Mouse (Mus musculus) liver, adult 2 months (tissue): Measurements from ENCODE around the gene Tac2. TPM values are rescaled to one million over a fixed set of nuclear protein-coding genes. Genes with fewer than 3 reads are reported as not detected.
"Not testable (repeated sequence)": the region's sequence is repeated elsewhere in the genome, so short reads cannot be mapped to it uniquely, and the experiment has no call there.

Source experiments
- DNase-seq: peaks from one replicate; pipeline ENCODE4 v3.0.0-alpha.2; 2011; ENCODE audit warnings: low read depth, low spot score; ENCODE audit errors: extremely low read depth
- H3K27ac ChIP-seq: fragments of 200-500 bp; replicated peaks from 2 replicates; pipeline ENCODE4 v1.5.1; 2012; ENCODE audit warnings: low read depth, mild to moderate bottlenecking, control low read depth, inconsistent platforms, low read length; ENCODE audit not compliant: insufficient read depth
- H3K27me3 ChIP-seq: fragments of 200-500 bp; 2 replicates; pipeline ENCODE4 v1.6.1; 2012; ENCODE audit warnings: mild to moderate bottlenecking, moderate library complexity, low read length, inconsistent platforms; ENCODE audit not compliant: control insufficient read depth, insufficient read depth
- H3K36me3 ChIP-seq: fragments of 200-500 bp; 2 replicates; pipeline ENCODE4 v1.6.1; 2012; ENCODE audit warnings: low read length, inconsistent platforms; ENCODE audit not compliant: control insufficient read depth, insufficient read depth
- H3K4me1 ChIP-seq: fragments of 200-500 bp; 2 replicates; pipeline ENCODE4 v1.6.1; 2011; ENCODE audit warnings: low read length; ENCODE audit not compliant: control insufficient read depth, insufficient read depth
- H3K4me3 ChIP-seq: fragments of 200-500 bp; 2 replicates; pipeline ENCODE4 v1.5.1; 2011; ENCODE audit warnings: low read depth, mild to moderate bottlenecking, control low read depth, low read length, moderate library complexity; ENCODE audit not compliant: insufficient read depth
- H3K79me2 ChIP-seq: fragments of 200-500 bp; 2 replicates; pipeline ENCODE4 v1.6.1; 2012; ENCODE audit warnings: inconsistent platforms, mild to moderate bottlenecking, low read length, moderate library complexity; ENCODE audit not compliant: control insufficient read depth, insufficient read depth
- H3K9ac ChIP-seq: fragments of 200-500 bp; 2 replicates; pipeline ENCODE4 v1.6.1; 2012; ENCODE audit warnings: low read depth, mild to moderate bottlenecking, control low read depth, inconsistent platforms, low read length
- CTCF ChIP-seq: fragments of 200-500 bp; IDR thresholded peaks from 2 replicates; pipeline ENCODE4 v1.5.1; 2011; ENCODE audit warnings: low read depth, low read length, control low read depth
- POLR2A ChIP-seq: fragments of 200-500 bp; IDR thresholded peaks from 2 replicates; pipeline ENCODE4 v1.6.1; 2011; ENCODE audit warnings: low read length, control low read depth; ENCODE audit not compliant: insufficient read depth; ENCODE audit errors: extremely low read depth
- WGBS: fragments of 180-500 bp; shearing (Covaris S2); methylation state at CpG from one replicate; pipeline ENCODE4 v1.1.7; 2018; 5-methylcytosine and 5-hydroxymethylcytosine counted together
- polyA plus RNA-seq: library from polyadenylated mRNA; depleted of rRNA; stranded (reverse); fragments of >200 nt; gene quantifications from 2 replicates; pipeline ENCODE4 v1.2.3, GENCODE M21; 2012
- total RNA-seq: library from RNA; depleted of rRNA; stranded (reverse); fragments of >200 nt; gene quantifications from 2 replicates; pipeline ENCODE4 v1.2.3, GENCODE M21; 2014

Gene Tac2
- total and polyA plus RNA-seq, 2 experiments = not detected

DNA sequence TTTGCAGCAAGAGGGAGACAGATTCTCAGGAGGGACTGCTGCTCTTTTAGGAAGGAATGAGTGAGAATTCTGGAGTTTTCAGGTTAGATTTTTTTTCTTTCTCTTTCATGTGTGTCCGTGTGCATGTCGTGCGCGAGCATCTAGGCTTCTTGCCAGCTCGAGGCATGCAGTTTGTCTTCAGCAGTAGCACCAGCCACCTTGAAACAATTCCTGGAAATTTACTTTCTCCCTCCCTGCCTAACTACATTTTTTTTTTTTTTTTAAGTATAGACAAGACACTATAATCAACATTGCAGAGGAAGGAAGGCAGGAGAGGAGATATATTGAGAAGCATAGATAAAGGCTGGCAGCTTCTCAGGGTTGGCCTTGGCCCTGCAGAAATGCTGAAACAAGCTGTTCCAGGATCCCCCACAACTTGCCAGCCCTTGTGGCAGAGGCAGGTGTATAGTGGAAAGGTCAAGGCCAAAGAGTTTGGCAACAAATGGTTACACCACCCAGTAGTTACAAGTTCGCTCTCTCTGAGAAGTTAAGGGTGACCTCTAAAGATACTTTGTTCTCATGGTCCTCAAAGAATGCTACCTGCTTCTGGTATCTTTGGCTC, 30.4 kb downstream of the Tac2 start:
- peaks cover 31% of the 10 kb centered on the region for H3K4me1 ChIP-seq
- no peak overlapping the region for H3K4me3 ChIP-seq
- DNase-seq = peak; percentile 96
- peak overlapping the region; percentile 3; the same call in 1 of the 2 replicates for H3K9ac ChIP-seq
- TF ChIP-seq CTCF = no peak
- no peak for TF ChIP-seq POLR2A
- H3K36me3 ChIP-seq = no peaks in the 10 kb centered on the region
- H3K27me3 ChIP-seq = no peaks in the 10 kb centered on the region
- peak overlapping the region; percentile 91 for H3K27ac ChIP-seq
- no peaks in the 10 kb centered on the region for H3K79me2 ChIP-seq
- WGBS = 15% methylated on average over 6 of the region's 6 CpGs

DNA sequence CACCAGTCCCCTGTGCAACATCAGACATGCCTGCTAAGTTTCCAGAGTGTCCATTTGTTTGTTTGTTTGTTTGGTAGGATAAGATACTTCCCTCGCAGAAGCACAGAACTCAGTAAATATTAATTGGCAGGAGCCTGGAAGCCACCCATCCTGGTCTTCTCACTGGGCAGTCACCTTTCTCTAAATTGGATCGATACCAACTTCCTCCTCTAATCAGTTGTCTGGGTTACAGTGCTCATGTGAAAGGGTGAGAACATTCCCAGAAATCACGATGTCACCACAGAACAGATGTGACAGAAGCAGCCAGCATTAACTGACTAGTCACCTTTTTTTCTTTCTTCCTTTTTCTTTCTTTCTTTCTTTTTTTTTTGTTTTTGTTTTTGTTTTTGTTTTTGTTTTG, 31.0 kb downstream of the Tac2 start:
- Histone ChIP-seq H3K4me3 (no peak overlapping the region), H3K27ac (peak overlapping the region; percentile 91), H3K27me3 (no peaks in the 10 kb centered on the region), H3K36me3 (no peaks in the 10 kb centered on the region), H3K79me2 (no peaks in the 10 kb centered on the region), H3K9ac (no peak overlapping the region; the same call in 1 of the 2 replicates), H3K4me1 (peaks cover 27% of the 10 kb centered on the region)
- 3% methylated on average over 3 of the region's 3 CpGs for WGBS
- no peak for TF ChIP-seq POLR2A
- TF ChIP-seq CTCF = no peak
- peak; percentile 95 for DNase-seq

GRCm38 (mm10) chr10:127755770-127756468, 31.6 kb downstream of the Tac2 start:
- peak; percentile 40 for DNase-seq
- TF ChIP-seq POLR2A = no peak
- TF ChIP-seq CTCF = no peak
- Histone ChIP-seq H3K4me3 (no peak overlapping the region), H3K36me3 (no peaks in the 10 kb centered on the region), H3K9ac (no peak overlapping the region), H3K27me3 (no peaks in the 10 kb centered on the region), H3K4me1 (peaks cover 27% of the 10 kb centered on the region), H3K27ac (peak overlapping the region; percentile 71), H3K79me2 (no peaks in the 10 kb centered on the region)
- WGBS = 48% methylated on average over 18 of the region's 18 CpGs

DNA sequence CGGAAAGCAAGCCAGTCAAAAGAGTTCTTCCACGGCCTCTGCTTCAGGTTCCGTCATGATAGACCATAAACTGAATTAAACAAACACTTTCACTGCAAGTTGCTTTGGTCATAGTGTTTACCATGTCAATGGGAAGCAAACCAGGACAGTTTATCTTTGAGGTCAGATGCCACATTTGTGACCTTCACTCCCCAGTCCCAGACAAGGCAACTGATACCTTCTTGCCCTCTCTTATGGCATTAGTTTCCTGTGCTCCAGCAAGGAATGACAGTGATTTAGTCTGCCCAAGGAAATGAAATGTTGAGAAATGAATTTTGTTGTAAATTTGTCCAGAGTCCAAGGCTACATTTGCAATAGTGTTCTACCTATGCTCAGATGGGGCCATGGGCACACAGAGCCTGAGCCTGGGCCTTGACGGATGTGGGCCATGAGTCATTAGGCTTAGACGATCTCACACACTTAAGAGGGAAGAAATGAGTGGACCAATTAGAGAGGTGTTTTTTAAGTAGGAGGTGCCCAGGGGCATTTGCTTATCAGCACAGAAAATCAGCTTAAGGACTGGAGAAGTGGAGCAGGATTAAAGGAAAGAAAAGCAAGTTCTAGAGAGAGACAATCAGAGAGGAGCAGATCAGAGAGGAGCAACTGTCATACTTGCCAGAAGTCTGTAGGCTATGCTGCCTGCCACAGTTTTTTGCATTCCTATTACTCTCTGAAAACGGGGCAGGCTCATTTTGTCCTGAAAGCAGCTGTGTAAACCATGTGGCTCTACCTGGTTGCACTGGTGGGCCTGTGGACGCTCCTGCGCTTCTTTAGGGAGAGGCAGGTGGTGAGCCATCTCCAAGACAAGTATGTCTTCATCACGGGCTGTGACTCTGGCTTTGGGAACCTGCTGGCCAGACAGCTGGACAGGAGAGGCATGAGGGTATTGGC, 35.2 kb downstream of the Tac2 start, which contains the start of the genes Rdh1 and Rdh16f1:
Rdh1 (plus strand) TSS at position 541 of the 930 bp plus-strand sequence.
Rdh16f1 (plus strand) TSS at position 607 of the 930 bp plus-strand sequence.
- no peaks in the 10 kb centered on the region for H3K36me3 ChIP-seq
- H3K27ac ChIP-seq = peak within 1 kb of the TSS; percentile 42
- no peaks in the 10 kb centered on the region for H3K79me2 ChIP-seq
- peak; percentile 96 for DNase-seq
- TF ChIP-seq CTCF = no peak
- no peak for TF ChIP-seq POLR2A
- H3K27me3 ChIP-seq = no peaks in the 10 kb centered on the region
- H3K4me1 ChIP-seq = peaks cover 28% of the 10 kb centered on the region
- H3K4me3 ChIP-seq = no peak within 1 kb of the TSS
- WGBS = 41% methylated on average over 9 of the region's 9 CpGs
- no peak within 1 kb of the TSS for H3K9ac ChIP-seq

- H3K4me3 ChIP-seq, H3K9ac ChIP-seq, H3K79me2 ChIP-seq, DNase-seq, H3K27ac ChIP-seq, H3K27me3 ChIP-seq, H3K36me3 ChIP-seq: not testable (repeated sequence)
- 92% methylated on average over 10 of the region's 10 CpGs for WGBS
- peaks cover 20% of the 10 kb centered on the region for H3K4me1 ChIP-seq
These were observed 38.6 kb downstream of the Tac2 start for GRCm38 (mm10) chr10:127762926-127763325.
